Mouse (Mus musculus): ENCODE data around the gene Trappc4. TPM values are rescaled to one million over a fixed set of nuclear protein-coding genes. Genes with fewer than 3 reads are reported as not detected.
"Not testable (repeated sequence)": the region's sequence is repeated elsewhere in the genome, so short reads cannot be mapped to it uniquely, and the experiment has no call there.

Gene Trappc4
- total and polyA plus RNA-seq, 3 experiments: 129 to 140 TPM; not detected in 1

- Histone ChIP-seq H3K36me3 (ENCODE audit: control insufficient read depth in 1 of 2, insufficient read depth in 2 of 2, low read length in 2 of 2) (peaks cover 8 to 46% of the 10 kb centered on the region in 2 experiments), H3K27ac (ENCODE audit: control insufficient read depth, low read depth, low read length) (peak overlapping the region; percentile 97), H3K4me3 (ENCODE audit: control insufficient read depth in 1 of 2, insufficient read depth in 1 of 2, low read depth in 2 of 2, low read length in 2 of 2) (peak overlapping the region; percentile 90 to 92), H3K4me1 (ENCODE audit: control insufficient read depth in 1 of 2, insufficient read depth in 2 of 2, low read length in 2 of 2) (peaks cover 0 to 37% of the 10 kb centered on the region in 2 experiments; a peak in 2 of 4 replicates), H3K79me2 (ENCODE audit: control insufficient read depth, insufficient read depth, low read length, poor library complexity) (peaks cover 29% of the 10 kb centered on the region), H3K9ac (ENCODE audit: control insufficient read depth, low read depth, low read length, poor library complexity, severe bottlenecking) (peak overlapping the region; percentile 95)
- TF ChIP-seq SIN3A (IDR thresholded peaks at IDR 0.05; ENCODE audit: low read length): 0 out of 2 replicates have a peak, but pooled peaks have one; percentile 34
- not testable (repeated sequence) for H3K27me3 ChIP-seq (ENCODE audit: control insufficient read depth in 1 of 2, insufficient read depth in 2 of 2, low read length in 2 of 2); H3K9me3 ChIP-seq (replicated peaks; ENCODE audit: insufficient read depth, low read length); DNase-seq (ENCODE audit: low read depth, low spot score)
Observed at GRCm38 (mm10) chr9:44408693-44409092, 1.3 kb upstream of the Trappc4 start.

- H3K4me3 ChIP-seq (ENCODE audit: control insufficient read depth in 1 of 2, insufficient read depth in 1 of 2, low read depth in 2 of 2, low read length in 2 of 2): peak overlapping the region; percentile 90 to 92
- H3K27ac ChIP-seq (ENCODE audit: control insufficient read depth, low read depth, low read length): peak overlapping the region; percentile 97
- DNase-seq (ENCODE audit: low read depth, low spot score): no peak
- H3K27me3 ChIP-seq (ENCODE audit: control insufficient read depth in 1 of 2, insufficient read depth in 2 of 2, low read length in 2 of 2): no peaks in the 10 kb centered on the region
- peak overlapping the region; percentile 95 for H3K9ac ChIP-seq (ENCODE audit: control insufficient read depth, low read depth, low read length, poor library complexity, severe bottlenecking)
- H3K36me3 ChIP-seq (ENCODE audit: control insufficient read depth in 1 of 2, insufficient read depth in 2 of 2, low read length in 2 of 2): peaks cover 13 to 44% of the 10 kb centered on the region in 2 experiments
- no peaks in the 10 kb centered on the region for H3K9me3 ChIP-seq (replicated peaks; ENCODE audit: insufficient read depth, low read length)
- TF ChIP-seq JUND (IDR thresholded peaks at IDR 0.05; ENCODE audit: low read depth, low read length): no peak
- TF ChIP-seq MAX (IDR thresholded peaks at IDR 0.05; ENCODE audit: low read length): peak; percentile 89; the same call in 1 of the 2 replicates
- peak; percentile 1; the same call in 1 of the 2 replicates for TF ChIP-seq TBP (IDR thresholded peaks at IDR 0.05; ENCODE audit: low read depth, low read length)
- peak; percentile 5; the same call in 1 of the 2 replicates for TF ChIP-seq MEF2A (IDR thresholded peaks at IDR 0.05; ENCODE audit: extremely low read depth, insufficient replicate concordance, low read depth, low read length, poor library complexity, severe bottlenecking)
- no peak for TF ChIP-seq POLR2AphosphoS2 (IDR thresholded peaks at IDR 0.05; ENCODE audit: low read length)
- TF ChIP-seq USF1 (IDR thresholded peaks at IDR 0.05; ENCODE audit: low read depth, low read length): 0 out of 2 replicates have a peak, but pooled peaks have one; percentile 7
- TF ChIP-seq MYC (IDR thresholded peaks at IDR 0.05; ENCODE audit: low read depth, low read length): peak; percentile 78; the same call in 1 of the 2 replicates
- TF ChIP-seq POLR2A (IDR thresholded peaks at IDR 0.05; ENCODE audit: control insufficient read depth in 1 of 2, insufficient read depth in 1 of 2, low read depth in 1 of 2, low read length in 2 of 2, poor library complexity in 1 of 2): 0 out of 4 replicates have a peak, but pooled peaks of 1 of the 2 experiments have one; percentile 3
- TF ChIP-seq SIN3A (IDR thresholded peaks at IDR 0.05; ENCODE audit: low read length): no peak
- peaks cover 29% of the 10 kb centered on the region for H3K79me2 ChIP-seq (ENCODE audit: control insufficient read depth, insufficient read depth, low read length, poor library complexity)
- peaks cover 0 to 33% of the 10 kb centered on the region in 2 experiments; a peak in 2 of 4 replicates for H3K4me1 ChIP-seq (ENCODE audit: control insufficient read depth in 1 of 2, insufficient read depth in 2 of 2, low read length in 2 of 2)
Observed at GRCm38 (mm10) chr9:44407752-44408097, 325 bp upstream of the Trappc4 start.

GRCm38 (mm10) chr9:44405011-44405410 is 2.4 kb downstream of the Trappc4 start:
- Histone ChIP-seq H3K4me3 (ENCODE audit: control insufficient read depth in 1 of 2, insufficient read depth in 1 of 2, low read depth in 2 of 2, low read length in 2 of 2) (no peak overlapping the region), H3K9me3 (replicated peaks; ENCODE audit: insufficient read depth, low read length) (no peaks in the 10 kb centered on the region), H3K9ac (ENCODE audit: control insufficient read depth, low read depth, low read length, poor library complexity, severe bottlenecking) (no peak overlapping the region), H3K4me1 (ENCODE audit: control insufficient read depth in 1 of 2, insufficient read depth in 2 of 2, low read length in 2 of 2) (peaks cover 0 to 12% of the 10 kb centered on the region in 2 experiments; a peak in 2 of 4 replicates), H3K27me3 (ENCODE audit: control insufficient read depth in 1 of 2, insufficient read depth in 2 of 2, low read length in 2 of 2) (no peaks in the 10 kb centered on the region), H3K79me2 (ENCODE audit: control insufficient read depth, insufficient read depth, low read length, poor library complexity) (peaks cover 29% of the 10 kb centered on the region), H3K27ac (ENCODE audit: control insufficient read depth, low read depth, low read length) (no peak overlapping the region), H3K36me3 (ENCODE audit: control insufficient read depth in 1 of 2, insufficient read depth in 2 of 2, low read length in 2 of 2) (peaks cover 8 to 18% of the 10 kb centered on the region in 2 experiments)
- no peak for DNase-seq (ENCODE audit: low read depth, low spot score)
- TF ChIP-seq POLR2AphosphoS5 (IDR thresholded peaks at IDR 0.05; ENCODE audit: borderline replicate concordance, low read depth, low read length): no peak
- TF ChIP-seq BHLHE40 (IDR thresholded peaks at IDR 0.05; ENCODE audit: borderline replicate concordance, low read depth, low read length): no peak
- TF ChIP-seq TAL1 (IDR thresholded peaks at IDR 0.05; ENCODE audit: low read length): no peak
- TF ChIP-seq MEF2A (IDR thresholded peaks at IDR 0.05; ENCODE audit: extremely low read depth, insufficient replicate concordance, low read depth, low read length, poor library complexity, severe bottlenecking): no peak
- TF ChIP-seq E2F4 (IDR thresholded peaks at IDR 0.05; ENCODE audit: borderline replicate concordance, low read depth, low read length): no peak
- TF ChIP-seq ZMIZ1 (IDR thresholded peaks at IDR 0.05; ENCODE audit: low read depth, low read length): no peak
- TF ChIP-seq TBP (IDR thresholded peaks at IDR 0.05; ENCODE audit: low read depth, low read length): no peak
- no peak for TF ChIP-seq CTCF (IDR thresholded peaks at IDR 0.05 in 2 of 3, conservative IDR thresholded peaks at IDR 0.05 in 1 of 3; ENCODE audit: control insufficient read depth in 1 of 3, insufficient read depth in 1 of 3, low read depth in 2 of 3, low read length in 3 of 3, poor library complexity in 1 of 3, severe bottlenecking in 1 of 3)
- no peak for TF ChIP-seq SIN3A (IDR thresholded peaks at IDR 0.05; ENCODE audit: low read length)
- no peak for TF ChIP-seq ETS1 (IDR thresholded peaks at IDR 0.05; ENCODE audit: low read depth, low read length)
- no peak for TF ChIP-seq JUND (IDR thresholded peaks at IDR 0.05; ENCODE audit: low read depth, low read length)
- no peak for TF ChIP-seq ZNF384 (IDR thresholded peaks at IDR 0.05; ENCODE audit: low read depth, low read length)
- TF ChIP-seq NRF1 (IDR thresholded peaks at IDR 0.05; ENCODE audit: insufficient read depth, low read depth, low read length, poor library complexity, severe bottlenecking): no peak
- TF ChIP-seq TCF12 (IDR thresholded peaks at IDR 0.05; ENCODE audit: low read depth, low read length): no peak
- TF ChIP-seq KAT2A (conservative IDR thresholded peaks at IDR 0.05; ENCODE audit: low read depth, low read length): no peak
- TF ChIP-seq ZC3H11A (IDR thresholded peaks at IDR 0.05; ENCODE audit: low read depth, low read length): no peak
- TF ChIP-seq NELFE (IDR thresholded peaks at IDR 0.05; ENCODE audit: low read depth, low read length): no peak
- TF ChIP-seq CHD1 (IDR thresholded peaks at IDR 0.05; ENCODE audit: low read depth, low read length): no peak

All from MEL (cell line).